Mouse (Mus musculus): Measurements from ENCODE around the gene Rusc1. TPM values are rescaled to one million over a fixed set of nuclear protein-coding genes. Genes with fewer than 3 reads are reported as not detected.
A peak's percentile ranks its signal among the peaks of the same experiment; 100 is the strongest.

Gene Rusc1
- total and polyA plus RNA-seq, 3 experiments: 40.8 to 58.9 TPM; not detected in 1

DNA sequence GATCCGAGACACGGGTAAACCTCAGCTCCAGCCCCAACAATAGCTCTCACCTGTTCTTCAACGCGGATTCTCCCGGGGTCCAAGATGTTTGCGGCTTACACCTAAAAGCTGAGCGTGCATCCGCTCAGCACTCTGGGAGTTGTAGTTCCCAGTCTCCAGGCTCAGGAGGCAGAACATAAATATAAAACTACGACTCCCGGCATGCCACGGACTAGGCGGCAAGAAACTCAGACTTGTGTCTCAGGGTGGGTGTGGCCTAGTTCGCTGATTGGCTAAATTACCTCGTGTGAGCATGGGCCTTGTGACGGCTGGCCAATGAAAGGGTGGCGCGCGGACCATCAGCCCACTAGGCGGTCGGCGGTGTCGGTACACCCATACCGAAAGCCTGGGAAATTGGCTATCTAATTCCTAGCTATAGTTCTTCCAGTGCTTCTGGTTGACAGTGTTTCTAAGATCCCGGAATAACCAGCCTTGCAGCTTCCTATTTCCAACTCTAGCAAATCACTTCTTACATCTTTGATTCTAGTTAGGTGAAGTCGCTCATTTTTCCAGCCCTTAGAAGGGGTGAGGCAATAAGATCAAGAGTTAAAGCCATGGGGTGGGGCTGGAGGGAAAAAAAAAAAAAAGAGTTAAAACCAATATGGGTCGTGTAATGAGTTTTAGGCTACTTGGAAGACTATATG lies 8.8 kb upstream of the Rusc1 start, which contains the start of gene Fdps (continued):
- no peak for TF ChIP-seq NRF1 (IDR thresholded peaks at IDR 0.05; ENCODE audit: insufficient read depth, low read depth, low read length, poor library complexity, severe bottlenecking)

GRCm38 (mm10) chr3:89101459-89101811 lies 8.3 kb upstream of the Rusc1 start:
- TF ChIP-seq TBP (IDR thresholded peaks at IDR 0.05; ENCODE audit: low read depth, low read length) (no peak), MYC (IDR thresholded peaks at IDR 0.05; ENCODE audit: low read depth, low read length) (no peak), TAL1 (IDR thresholded peaks at IDR 0.05; ENCODE audit: low read length) (no peak), NRF1 (IDR thresholded peaks at IDR 0.05; ENCODE audit: insufficient read depth, low read depth, low read length, poor library complexity, severe bottlenecking) (no peak), ZMIZ1 (IDR thresholded peaks at IDR 0.05; ENCODE audit: low read depth, low read length) (0 out of 2 replicates have a peak, but pooled peaks have one; percentile 60), POLR2A (IDR thresholded peaks at IDR 0.05; ENCODE audit: control insufficient read depth in 1 of 2, insufficient read depth in 1 of 2, low read depth in 1 of 2, low read length in 2 of 2, poor library complexity in 1 of 2) (0 out of 4 replicates have a peak, but pooled peaks of 1 of the 2 experiments have one; percentile 0), MAX (IDR thresholded peaks at IDR 0.05; ENCODE audit: low read length) (peak; percentile 7; the same call in 1 of the 2 replicates)
- no peaks in the 10 kb centered on the region for H3K9me3 ChIP-seq (replicated peaks; ENCODE audit: insufficient read depth, low read length)
- H3K4me3 ChIP-seq (ENCODE audit: control insufficient read depth in 1 of 2, insufficient read depth in 1 of 2, low read depth in 2 of 2, low read length in 2 of 2): peak overlapping the region; percentile 54 to 80
- H3K4me1 ChIP-seq (ENCODE audit: control insufficient read depth in 1 of 2, insufficient read depth in 2 of 2, low read length in 2 of 2): peaks cover 2 to 6% of the 10 kb centered on the region in 2 experiments; a peak in 2 of 4 replicates
- H3K79me2 ChIP-seq (ENCODE audit: control insufficient read depth, insufficient read depth, low read length, poor library complexity): peaks cover 10% of the 10 kb centered on the region
- peaks cover 0 to 11% of the 10 kb centered on the region in 2 experiments; a peak in 3 of 4 replicates for H3K36me3 ChIP-seq (ENCODE audit: control insufficient read depth in 1 of 2, insufficient read depth in 2 of 2, low read length in 2 of 2)
- H3K27me3 ChIP-seq (ENCODE audit: control insufficient read depth in 1 of 2, insufficient read depth in 2 of 2, low read length in 2 of 2): no peaks in the 10 kb centered on the region
- DNase-seq (ENCODE audit: low read depth, low spot score): no peak
- peak overlapping the region; percentile 42 for H3K27ac ChIP-seq (ENCODE audit: control insufficient read depth, low read depth, low read length)
- H3K9ac ChIP-seq (ENCODE audit: control insufficient read depth, low read depth, low read length, poor library complexity, severe bottlenecking): peak overlapping the region; percentile 70

DNA sequence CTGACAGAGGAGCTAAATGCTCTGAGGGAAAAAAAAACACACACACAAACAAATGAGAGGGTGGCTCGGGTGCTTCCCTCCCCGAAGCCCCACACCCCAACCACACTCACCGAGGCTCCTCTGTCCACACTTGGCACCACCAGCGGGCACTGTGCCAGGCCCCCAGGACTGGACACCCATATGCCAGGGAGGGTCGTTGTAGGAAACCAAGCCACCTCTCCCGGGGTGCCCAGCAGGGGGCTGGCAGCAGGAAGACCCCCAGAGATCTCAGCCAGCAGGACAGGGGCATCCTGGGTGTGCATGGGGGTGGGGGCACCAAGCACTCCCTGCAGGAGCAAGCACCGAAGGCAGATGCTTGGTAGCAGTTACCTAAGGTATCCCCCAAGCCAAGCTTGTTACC lies 7.7 kb upstream of the Rusc1 start, which contains the start of gene Gm43738:
TSS of gene Gm43738 (minus strand) at position 289 of the 400 bp plus-strand sequence.
- H3K27ac ChIP-seq (ENCODE audit: control insufficient read depth, low read depth, low read length): peak within 1 kb of the TSS; percentile 42
- H3K4me3 ChIP-seq (ENCODE audit: control insufficient read depth in 1 of 2, insufficient read depth in 1 of 2, low read depth in 2 of 2, low read length in 2 of 2): peak within 1 kb of the TSS; percentile 54 to 80
- H3K9ac ChIP-seq (ENCODE audit: control insufficient read depth, low read depth, low read length, poor library complexity, severe bottlenecking): peak within 1 kb of the TSS; percentile 70
- H3K79me2 ChIP-seq (ENCODE audit: control insufficient read depth, insufficient read depth, low read length, poor library complexity): peaks cover 10% of the 10 kb centered on the region
- H3K9me3 ChIP-seq (replicated peaks; ENCODE audit: insufficient read depth, low read length): no peaks in the 10 kb centered on the region
- DNase-seq (ENCODE audit: low read depth, low spot score): no peak
- no peaks in the 10 kb centered on the region for H3K27me3 ChIP-seq (ENCODE audit: control insufficient read depth in 1 of 2, insufficient read depth in 2 of 2, low read length in 2 of 2)
- no peak for TF ChIP-seq SMC3 (IDR thresholded peaks at IDR 0.05; ENCODE audit: low read depth, low read length)
- no peak for TF ChIP-seq ZMIZ1 (IDR thresholded peaks at IDR 0.05; ENCODE audit: low read depth, low read length)
- no peak for TF ChIP-seq TBP (IDR thresholded peaks at IDR 0.05; ENCODE audit: low read depth, low read length)
- TF ChIP-seq NELFE (IDR thresholded peaks at IDR 0.05; ENCODE audit: low read depth, low read length): no peak
- TF ChIP-seq MXI1 (IDR thresholded peaks at IDR 0.05; ENCODE audit: low read depth, low read length): no peak
- TF ChIP-seq EP300 (IDR thresholded peaks at IDR 0.05; ENCODE audit: low read depth in 1 of 2, low read length in 2 of 2): no peak
- TF ChIP-seq MAZ (IDR thresholded peaks at IDR 0.05; ENCODE audit: low read depth, low read length): no peak
- no peak for TF ChIP-seq GATA1 (IDR thresholded peaks at IDR 0.05; ENCODE audit: low read depth, low read length)
- TF ChIP-seq POLR2AphosphoS2 (IDR thresholded peaks at IDR 0.05; ENCODE audit: low read length): no peak
- TF ChIP-seq ZKSCAN1 (IDR thresholded peaks at IDR 0.05; ENCODE audit: low read depth, low read length): no peak
- no peak for TF ChIP-seq CHD1 (IDR thresholded peaks at IDR 0.05; ENCODE audit: low read depth, low read length)
- TF ChIP-seq USF1 (IDR thresholded peaks at IDR 0.05; ENCODE audit: low read depth, low read length): no peak
- TF ChIP-seq MEF2A (IDR thresholded peaks at IDR 0.05; ENCODE audit: extremely low read depth, insufficient replicate concordance, low read depth, low read length, poor library complexity, severe bottlenecking): no peak
- TF ChIP-seq RCOR1 (IDR thresholded peaks at IDR 0.05; ENCODE audit: low read depth, low read length): no peak
- TF ChIP-seq MYB (IDR thresholded peaks at IDR 0.05; ENCODE audit: low read depth, low read length): no peak
- no peak for TF ChIP-seq ZNF384 (IDR thresholded peaks at IDR 0.05; ENCODE audit: low read depth, low read length)
- no peak for TF ChIP-seq MAX (IDR thresholded peaks at IDR 0.05; ENCODE audit: low read length)
- TF ChIP-seq USF2 (IDR thresholded peaks at IDR 0.05; ENCODE audit: borderline replicate concordance in 1 of 2, insufficient read depth in 1 of 2, low read depth in 1 of 2, low read length in 2 of 2): no peak
- TF ChIP-seq TCF12 (IDR thresholded peaks at IDR 0.05; ENCODE audit: low read depth, low read length): no peak
- H3K36me3 ChIP-seq (ENCODE audit: control insufficient read depth in 1 of 2, insufficient read depth in 2 of 2, low read length in 2 of 2): peaks cover 0 to 11% of the 10 kb centered on the region in 2 experiments; a peak in 3 of 4 replicates
- peaks cover 2 to 6% of the 10 kb centered on the region in 2 experiments; a peak in 2 of 4 replicates for H3K4me1 ChIP-seq (ENCODE audit: control insufficient read depth in 1 of 2, insufficient read depth in 2 of 2, low read length in 2 of 2)
